Mouse (Mus musculus) layer of hippocampus, adult 2 months (tissue): ENCODE results near the gene Nup210. TPM values are rescaled to one million over a fixed set of nuclear protein-coding genes. Genes with fewer than 3 reads are reported as not detected.

Experiments
- DNase-seq, 2 experiments: peaks; one replicate each; pipeline ENCODE4 v3.0.0; 2022; ENCODE audit warnings: low spot score in 2 of 2
- H3K27ac ChIP-seq: fragments of 200-600 bp; 2 replicates; pipeline ENCODE4 v1.8.1; 2022
- H3K4me3 ChIP-seq: fragments of 200-600 bp; 2 replicates; pipeline ENCODE4 v1.8.1; 2022; ENCODE audit warnings: mild to moderate bottlenecking
- CTCF ChIP-seq: fragments of 200-600 bp; conservative IDR thresholded peaks from 2 replicates; pipeline ENCODE4 v1.8.1; 2022; ENCODE audit warnings: antibody characterized with exemption, mild to moderate bottlenecking, moderate library complexity
- long read RNA-seq, 2 experiments: library from polyadenylated mRNA; stranded (forward); transcript quantifications; one replicate each; pipeline ENCODE4 v2.0.0; 2021; ENCODE audit warnings: borderline mapping rate in 2 of 2
- total RNA-seq, 2 experiments: library from RNA; stranded (reverse); gene quantifications; 2 replicates each; pipeline ENCODE4 v1.2.3; 2021

Nup210 gene
- total RNA-seq = 10 to 100 TPM; 19.9 to 22.3 TPM
- long read RNA-seq, experiment 1, full-length matches to known transcripts = 2 of 10 reads
- long read RNA-seq, experiment 1, partial matches to known transcripts = 6 of 10 reads
- long read RNA-seq, experiment 1, other reads (novel, unspliced or antisense) = 2 of 10 reads
- long read RNA-seq, experiment 2, full-length matches to known transcripts = 2 of 10 reads
- long read RNA-seq, experiment 2, partial matches to known transcripts = 7 of 10 reads
- long read RNA-seq, experiment 2, other reads (novel, unspliced or antisense) = 1 of 10 reads

DNA sequence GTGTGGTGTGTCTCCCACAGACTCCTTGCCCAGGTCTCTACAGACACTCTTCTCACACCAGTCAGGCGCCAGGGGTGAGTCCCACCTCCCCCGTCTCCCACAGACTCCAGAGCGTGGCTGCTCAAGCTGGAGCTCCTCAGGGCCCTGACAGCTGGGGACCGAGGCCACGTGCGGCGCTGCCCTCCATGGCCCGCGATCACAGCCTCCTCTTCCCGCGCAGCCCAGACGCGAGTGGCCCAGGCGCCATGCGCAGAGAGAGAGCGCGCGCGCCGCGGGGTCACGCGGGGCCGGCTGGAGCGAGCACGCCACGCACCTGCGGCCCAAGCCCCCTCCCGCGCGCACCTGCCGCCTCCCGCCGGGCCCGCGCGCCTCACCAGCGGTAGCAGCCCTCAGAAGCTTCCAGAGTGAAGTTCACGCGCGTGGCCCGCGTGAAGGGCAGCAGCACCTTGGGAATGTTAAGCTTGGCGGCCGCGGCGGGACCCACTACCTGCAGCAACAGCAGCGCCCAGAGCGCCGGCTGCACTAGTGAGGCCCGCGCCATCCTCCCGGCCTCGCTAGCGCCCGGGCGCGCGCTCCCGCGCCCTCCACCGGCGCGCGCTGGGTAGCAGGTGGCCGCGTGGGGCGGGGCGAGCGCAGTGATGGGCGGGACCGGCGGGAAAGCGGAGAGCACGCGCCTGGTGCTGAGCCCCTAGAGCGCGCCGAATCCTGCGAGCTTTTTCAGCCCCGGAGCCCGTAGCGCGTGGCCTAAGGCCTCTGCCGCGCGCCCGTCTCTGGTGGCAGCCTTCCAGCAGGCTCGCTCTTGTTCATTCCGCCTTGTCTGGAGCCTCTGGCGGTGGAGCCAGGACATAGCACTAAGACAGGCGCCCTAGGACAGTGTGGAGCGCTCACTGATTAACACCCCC lies at the start of gene Nup210:
Gene Nup210 (minus strand): TSS at position 586 of the 902 bp plus-strand sequence.
- H3K27ac ChIP-seq = peak within 1 kb of the TSS; percentile 98
- peak; percentile 95 to 96 for DNase-seq
- peak; percentile 84 for TF ChIP-seq CTCF
- H3K4me3 ChIP-seq = peak within 1 kb of the TSS; percentile 75

DNA sequence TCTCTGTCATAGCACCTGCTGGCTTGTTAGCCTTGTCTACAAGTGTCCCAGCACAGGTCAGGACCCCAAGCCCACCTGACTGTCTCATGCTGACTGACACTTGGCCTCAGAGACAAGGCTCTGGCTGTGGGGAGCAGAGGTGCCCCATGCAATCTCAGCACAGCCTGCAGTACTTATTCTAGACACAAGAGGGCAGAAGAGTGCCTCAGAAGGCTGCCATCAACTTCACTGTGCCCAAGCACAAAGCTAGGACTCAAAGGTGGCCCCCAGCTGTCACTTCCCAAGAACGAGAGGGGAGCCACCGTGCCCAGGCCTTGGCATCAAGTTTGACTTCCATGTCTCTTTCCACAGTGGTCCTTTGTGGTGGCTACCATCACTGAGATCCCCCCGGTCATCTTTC lies 48.6 kb upstream of the Nup210 start:
- peak; percentile 98 for TF ChIP-seq CTCF
- Histone ChIP-seq H3K4me3 (no peak overlapping the region), H3K27ac (peak overlapping the region; percentile 11; the same call in 1 of the 2 replicates)
- DNase-seq = peak in 1 of 2 experiments; percentile 86

DNA sequence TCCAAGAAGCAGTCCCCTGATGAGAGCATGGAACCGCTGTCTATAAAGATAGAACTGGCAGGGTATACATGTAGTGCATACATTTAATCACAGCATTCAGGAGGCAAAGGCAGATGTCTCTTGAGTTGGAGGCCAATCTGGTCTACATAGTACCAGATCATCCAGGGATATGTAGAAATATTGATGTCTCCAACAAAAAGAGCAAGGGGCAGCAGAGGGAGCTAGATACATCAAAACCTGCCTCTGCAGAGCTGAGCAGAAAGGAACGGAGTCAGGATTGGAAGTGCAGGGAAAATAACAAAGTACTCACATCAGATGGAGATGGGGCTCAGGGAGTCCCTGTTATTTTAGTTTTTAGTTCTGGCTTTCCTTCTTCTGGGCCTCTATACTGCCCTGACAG lies 48.0 kb upstream of the Nup210 start:
- H3K27ac ChIP-seq = peak overlapping the region; percentile 11; the same call in 1 of the 2 replicates
- H3K4me3 ChIP-seq = no peak overlapping the region
- peak; percentile 44 for TF ChIP-seq CTCF
- DNase-seq = no peak

GRCm38 (mm10) chr6:91163195-91163911 lies 46.7 kb upstream of the Nup210 start:
- no peak for DNase-seq
- no peak overlapping the region for H3K27ac ChIP-seq
- H3K4me3 ChIP-seq = no peak overlapping the region
- no peak for TF ChIP-seq CTCF

GRCm38 (mm10) chr6:91162314-91162713 lies 45.7 kb upstream of the Nup210 start:
- Histone ChIP-seq H3K4me3 (no peak overlapping the region), H3K27ac (no peak overlapping the region)
- no peak for TF ChIP-seq CTCF
- no peak for DNase-seq

DNA sequence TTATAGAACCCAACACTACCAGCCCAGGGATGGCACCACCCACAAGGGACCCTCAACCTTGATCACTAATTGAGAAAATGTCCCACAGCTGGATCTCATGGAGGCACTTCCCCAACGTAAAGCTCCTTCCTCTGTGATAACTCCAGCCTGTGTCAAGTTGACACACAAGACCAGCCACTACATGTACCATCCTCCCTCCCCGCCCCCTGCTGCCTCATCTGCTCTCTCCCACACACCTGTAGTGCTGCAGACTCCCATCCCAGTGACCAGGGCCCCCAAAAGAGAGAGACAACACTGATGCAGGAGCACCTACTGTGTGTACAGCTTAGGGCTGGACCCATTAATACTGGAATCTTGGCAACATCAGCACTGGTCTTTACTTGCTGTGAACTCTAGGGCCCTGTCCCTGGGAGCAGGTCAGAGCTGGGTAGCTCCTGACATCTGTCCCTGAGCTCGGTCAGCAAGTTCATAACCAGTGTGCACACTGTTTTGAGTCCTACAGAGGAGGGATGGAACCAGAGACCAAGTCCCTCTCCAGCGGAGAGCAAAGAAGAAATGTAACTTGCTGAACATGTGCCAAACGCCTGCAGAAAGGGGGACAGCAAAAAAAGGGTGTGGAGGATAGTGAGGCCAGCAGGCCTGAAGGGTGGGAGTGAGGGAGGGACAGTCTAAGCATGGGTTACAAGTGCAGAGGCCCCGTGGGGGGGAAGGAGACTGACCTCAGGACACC lies 45.0 kb upstream of the Nup210 start:
- no peak for TF ChIP-seq CTCF
- no peak overlapping the region for H3K27ac ChIP-seq

DNA sequence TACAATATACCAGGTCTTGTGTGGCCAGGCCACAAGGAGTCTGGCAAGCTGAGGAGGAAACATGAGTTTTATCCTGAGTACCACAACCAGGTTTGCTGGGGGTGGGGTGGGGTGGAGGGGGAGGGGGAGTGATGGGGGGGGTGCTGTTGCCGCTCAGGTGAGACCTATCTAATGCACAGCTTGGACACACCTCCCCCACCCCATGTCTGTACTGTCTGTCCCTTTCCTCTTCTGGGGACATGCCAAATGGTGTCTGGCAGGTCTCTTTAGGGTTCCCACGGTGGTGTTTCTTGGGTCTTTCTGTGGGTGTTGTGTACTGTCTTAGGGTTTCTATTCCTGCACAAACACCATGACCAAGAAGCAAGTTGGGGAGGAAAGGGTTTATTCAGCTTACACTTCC lies 44.3 kb upstream of the Nup210 start:
- TF ChIP-seq CTCF = no peak
- DNase-seq = no peak
- no peak overlapping the region for H3K4me3 ChIP-seq
- H3K27ac ChIP-seq = no peak overlapping the region

More for the DNA sequence above, 45.0 kb upstream of the Nup210 start:
- DNase-seq = no peak
- no peak overlapping the region for H3K4me3 ChIP-seq

GRCm38 (mm10) chr6:91160399-91160798 lies 43.8 kb upstream of the Nup210 start:
- peak overlapping the region; percentile 33; the same call in 1 of the 2 replicates for H3K27ac ChIP-seq
- peak in 1 of 2 experiments; percentile 57 for DNase-seq

GRCm38 (mm10) chr6:91159047-91159446 lies 42.4 kb upstream of the Nup210 start:
- no peak for DNase-seq
- peak overlapping the region; percentile 84 for H3K4me3 ChIP-seq
- no peak for TF ChIP-seq CTCF
- H3K27ac ChIP-seq = peak overlapping the region; percentile 93

More at GRCm38 (mm10) chr6:91160399-91160798, 43.8 kb upstream of the Nup210 start:
- no peak overlapping the region for H3K4me3 ChIP-seq
- TF ChIP-seq CTCF = no peak

DNA sequence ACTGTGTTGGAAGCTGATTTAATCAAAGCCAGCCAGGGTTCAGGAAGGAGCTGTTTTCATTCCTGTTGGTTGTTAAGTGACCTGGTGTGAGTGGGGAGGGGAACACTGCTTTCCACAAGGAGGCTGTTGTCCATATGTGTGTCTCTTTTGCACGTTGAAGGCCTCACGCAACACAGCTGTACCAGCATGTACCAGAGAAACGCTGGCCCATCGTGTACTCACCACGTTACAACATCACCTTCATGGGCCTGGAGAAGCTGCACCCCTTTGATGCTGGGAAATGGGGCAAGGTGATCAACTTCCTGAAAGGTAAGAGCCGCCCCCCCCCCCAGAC lies 40.6 kb upstream of the Nup210 start:
- peak overlapping the region; percentile 93 for H3K27ac ChIP-seq
- H3K4me3 ChIP-seq = peak overlapping the region; percentile 84
- no peak for TF ChIP-seq CTCF
- DNase-seq = no peak

- no peak for TF ChIP-seq CTCF
- peak; percentile 88 to 95 for DNase-seq
- Histone ChIP-seq H3K4me3 (peak within 1 kb of the TSS; percentile 84), H3K27ac (peak within 1 kb of the TSS; percentile 93)
Measured at GRCm38 (mm10) chr6:91156554-91157236, 40.1 kb upstream of the Nup210 start, which contains the start of gene Hdac11. Hdac11 (plus strand) TSS chr6:91156665.
